Mouse (Mus musculus): Measurements from ENCODE around the gene Lax1. TPM values are rescaled to one million over a fixed set of nuclear protein-coding genes. Genes with fewer than 3 reads are reported as not detected.
A peak's percentile ranks its signal among the peaks of the same experiment; 100 is the strongest.

Lax1 gene
- polyA plus RNA-seq, 1 experiment: 0.62 TPM

DNA sequence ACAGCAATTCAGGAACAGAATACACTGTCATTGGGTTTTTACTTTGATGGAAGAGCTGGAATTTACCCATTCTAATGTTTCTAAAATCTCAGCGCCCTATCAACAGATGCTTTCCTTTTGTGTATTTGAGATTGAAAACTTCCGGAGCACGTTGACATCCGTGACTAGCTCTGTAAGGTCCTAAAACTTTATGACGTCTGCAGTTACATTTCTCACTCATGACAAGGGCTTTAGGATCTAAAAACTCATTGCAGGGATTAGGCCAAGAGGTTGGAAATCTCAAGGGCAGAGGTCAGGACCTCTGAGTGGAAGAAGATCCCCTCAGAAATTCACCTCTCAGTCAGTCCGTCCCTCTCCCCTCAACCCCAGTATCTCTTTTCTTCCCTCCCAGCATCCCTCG, 1.6 kb downstream of the Lax1 start:
- H3K36me3 ChIP-seq (ENCODE audit: control insufficient read depth, insufficient read depth, low read length): no peaks in the 10 kb centered on the region
- no peak overlapping the region for H3K4me3 ChIP-seq (ENCODE audit: control insufficient read depth, low read depth, low read length)
- no peaks in the 10 kb centered on the region for H3K27me3 ChIP-seq (ENCODE audit: control insufficient read depth, insufficient read depth, low read length)
- H3K4me1 ChIP-seq (ENCODE audit: control insufficient read depth, insufficient read depth, low read length): peaks cover 2% of the 10 kb centered on the region; the same call in 1 of the 2 replicates
- H3K27ac ChIP-seq (ENCODE audit: control insufficient read depth, insufficient read depth, low read depth, low read length): no peak overlapping the region
- TF ChIP-seq POLR2A (IDR thresholded peaks at IDR 0.05; ENCODE audit: control insufficient read depth, low read depth, low read length) (no peak), CTCF (IDR thresholded peaks at IDR 0.05; ENCODE audit: control insufficient read depth, insufficient read depth, insufficient replicate concordance, low read depth, low read length) (no peak)

DNA sequence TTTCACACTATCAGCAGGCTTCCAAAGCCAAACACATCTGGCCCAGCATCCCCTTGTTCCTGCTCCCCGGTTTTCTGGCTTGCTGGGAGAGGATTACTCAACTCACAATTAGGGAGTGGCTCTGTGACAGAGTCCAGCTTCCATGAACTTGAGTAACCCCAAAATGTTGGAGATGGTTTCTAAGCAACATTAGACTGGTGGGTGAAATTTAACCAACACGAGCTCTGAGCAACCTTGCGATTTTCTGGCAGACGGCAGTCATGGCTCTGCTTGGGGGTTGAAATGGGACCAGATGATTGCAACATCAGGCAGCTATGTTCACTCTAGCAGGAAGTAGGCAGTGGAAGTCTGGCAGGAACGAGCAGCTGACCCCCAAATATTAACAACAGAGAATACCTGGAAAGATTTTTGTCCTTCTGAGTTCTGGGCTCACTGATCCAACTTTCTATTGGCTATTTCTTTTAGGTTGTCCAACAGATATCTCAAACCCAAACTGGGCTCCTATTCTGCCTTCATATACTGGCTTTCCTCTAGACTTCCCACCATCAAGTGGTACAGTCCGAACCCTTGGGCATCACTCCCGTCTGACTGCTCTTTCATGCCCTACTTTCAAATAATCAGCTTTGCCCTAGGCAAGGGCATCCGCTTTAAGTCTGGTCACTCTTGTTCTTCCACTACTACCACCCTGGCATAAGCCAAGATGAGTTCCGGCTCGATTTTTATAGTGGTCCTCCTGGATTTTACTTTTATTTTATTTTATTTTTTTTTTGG, 4.0 kb downstream of the Lax1 start:
- Histone ChIP-seq H3K4me1 (ENCODE audit: control insufficient read depth, insufficient read depth, low read length) (peaks cover 8% of the 10 kb centered on the region), H3K36me3 (ENCODE audit: control insufficient read depth, insufficient read depth, low read length) (no peaks in the 10 kb centered on the region), H3K4me3 (ENCODE audit: control insufficient read depth, low read depth, low read length) (no peak overlapping the region), H3K27ac (ENCODE audit: control insufficient read depth, insufficient read depth, low read depth, low read length) (no peak overlapping the region), H3K27me3 (ENCODE audit: control insufficient read depth, insufficient read depth, low read length) (no peaks in the 10 kb centered on the region)
- TF ChIP-seq POLR2A (IDR thresholded peaks at IDR 0.05; ENCODE audit: control insufficient read depth, low read depth, low read length) (no peak), CTCF (IDR thresholded peaks at IDR 0.05; ENCODE audit: control insufficient read depth, insufficient read depth, insufficient replicate concordance, low read depth, low read length) (no peak)

DNA sequence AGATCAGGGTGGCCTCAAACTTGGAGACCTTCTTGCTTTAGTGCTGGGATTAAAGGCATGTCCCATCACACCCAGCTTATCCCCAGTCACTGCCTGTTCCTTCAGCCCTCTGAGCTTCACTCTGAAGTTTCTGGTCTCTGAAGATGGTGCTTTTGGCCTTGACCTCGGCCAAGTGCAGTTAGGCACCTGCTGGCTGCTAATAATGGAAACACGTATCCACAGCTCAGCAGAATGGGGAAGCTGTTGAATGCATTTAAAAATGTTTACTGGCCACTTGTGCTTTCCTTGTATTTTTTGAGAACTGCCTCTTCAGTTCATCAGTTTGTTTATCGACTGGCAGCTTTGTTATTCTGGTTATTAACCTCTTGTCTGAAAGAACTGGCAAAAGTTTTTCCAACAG, 18.1 kb downstream of the Lax1 start:
- TF ChIP-seq POLR2A (IDR thresholded peaks at IDR 0.05; ENCODE audit: control insufficient read depth, low read depth, low read length) (no peak), CTCF (IDR thresholded peaks at IDR 0.05; ENCODE audit: control insufficient read depth, insufficient read depth, insufficient replicate concordance, low read depth, low read length) (no peak)
- H3K4me3 ChIP-seq (ENCODE audit: control insufficient read depth, low read depth, low read length): no peak overlapping the region
- no peaks in the 10 kb centered on the region for H3K4me1 ChIP-seq (ENCODE audit: control insufficient read depth, insufficient read depth, low read length)
- H3K27ac ChIP-seq (ENCODE audit: control insufficient read depth, insufficient read depth, low read depth, low read length): no peak overlapping the region
- no peaks in the 10 kb centered on the region for H3K36me3 ChIP-seq (ENCODE audit: control insufficient read depth, insufficient read depth, low read length)
- H3K27me3 ChIP-seq (ENCODE audit: control insufficient read depth, insufficient read depth, low read length): no peaks in the 10 kb centered on the region

DNA sequence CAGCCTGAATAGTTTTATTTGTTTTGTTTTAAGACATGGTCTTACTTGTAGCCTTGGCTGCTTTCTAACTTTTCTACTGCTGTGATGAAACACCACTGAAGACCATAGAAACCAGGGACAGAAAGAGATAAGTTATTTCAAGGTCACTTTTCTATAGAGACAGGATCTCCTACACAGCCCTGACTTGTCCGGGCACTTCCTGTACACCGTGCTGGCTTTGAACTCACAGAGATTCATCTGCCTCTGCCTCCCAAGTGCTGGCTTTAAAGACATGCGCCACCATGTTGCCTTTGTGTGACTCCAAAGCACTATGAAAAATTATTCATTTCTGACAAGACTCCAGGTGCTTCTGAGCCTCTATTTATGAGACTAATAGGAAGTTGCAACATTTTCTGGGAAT, 18.6 kb downstream of the Lax1 start:
- Histone ChIP-seq H3K4me3 (ENCODE audit: control insufficient read depth, low read depth, low read length) (no peak overlapping the region), H3K36me3 (ENCODE audit: control insufficient read depth, insufficient read depth, low read length) (no peaks in the 10 kb centered on the region), H3K27me3 (ENCODE audit: control insufficient read depth, insufficient read depth, low read length) (no peaks in the 10 kb centered on the region), H3K4me1 (ENCODE audit: control insufficient read depth, insufficient read depth, low read length) (no peaks in the 10 kb centered on the region), H3K27ac (ENCODE audit: control insufficient read depth, insufficient read depth, low read depth, low read length) (no peak overlapping the region)
- TF ChIP-seq POLR2A (IDR thresholded peaks at IDR 0.05; ENCODE audit: control insufficient read depth, low read depth, low read length): no peak
- no peak for TF ChIP-seq CTCF (IDR thresholded peaks at IDR 0.05; ENCODE audit: control insufficient read depth, insufficient read depth, insufficient replicate concordance, low read depth, low read length)

DNA sequence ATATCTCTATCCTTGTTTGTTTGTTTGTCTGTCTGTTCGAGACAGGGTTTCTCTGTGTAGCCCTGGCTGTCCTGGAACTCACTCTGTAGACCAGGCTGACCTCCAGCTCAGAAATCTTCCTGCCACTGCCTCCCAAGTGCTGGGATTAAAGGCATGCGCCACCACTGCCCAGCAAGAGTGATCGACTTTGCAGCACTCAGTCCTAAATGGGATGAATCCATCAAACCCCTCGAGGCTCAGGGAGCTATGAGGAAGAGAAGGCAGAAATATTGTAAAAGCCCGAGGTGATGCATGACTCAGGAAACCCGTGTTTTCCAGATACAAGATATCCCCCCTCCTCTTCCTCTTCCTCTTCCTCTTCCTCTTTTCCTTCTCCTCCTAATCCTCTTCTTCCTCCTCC, 19.1 kb downstream of the Lax1 start:
- Histone ChIP-seq H3K4me1 (ENCODE audit: control insufficient read depth, insufficient read depth, low read length) (no peaks in the 10 kb centered on the region), H3K36me3 (ENCODE audit: control insufficient read depth, insufficient read depth, low read length) (no peaks in the 10 kb centered on the region), H3K27me3 (ENCODE audit: control insufficient read depth, insufficient read depth, low read length) (no peaks in the 10 kb centered on the region), H3K4me3 (ENCODE audit: control insufficient read depth, low read depth, low read length) (no peak overlapping the region), H3K27ac (ENCODE audit: control insufficient read depth, insufficient read depth, low read depth, low read length) (no peak overlapping the region)
- TF ChIP-seq CTCF (IDR thresholded peaks at IDR 0.05; ENCODE audit: control insufficient read depth, insufficient read depth, insufficient replicate concordance, low read depth, low read length) (no peak), POLR2A (IDR thresholded peaks at IDR 0.05; ENCODE audit: control insufficient read depth, low read depth, low read length) (no peak)

DNA sequence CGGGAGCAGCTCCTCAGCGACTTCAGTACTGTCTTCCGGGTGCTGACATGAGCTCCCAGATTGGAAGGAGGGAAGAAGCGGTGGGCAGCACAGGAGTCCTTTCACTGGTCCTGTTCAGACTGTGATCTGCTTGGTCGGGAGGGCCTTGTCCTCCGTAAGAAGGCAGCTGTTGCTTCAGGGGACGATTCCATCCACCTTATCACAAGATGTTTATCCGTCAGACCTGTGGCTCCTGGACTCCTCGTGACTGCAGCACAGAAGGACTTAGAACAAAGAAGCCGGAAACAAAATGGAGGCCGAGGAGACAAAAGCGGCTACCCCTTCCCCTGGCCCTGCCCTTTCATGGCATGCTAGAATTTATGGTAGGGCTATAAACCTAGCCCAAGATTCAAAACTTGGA, 19.7 kb downstream of the Lax1 start:
- Histone ChIP-seq H3K4me3 (ENCODE audit: control insufficient read depth, low read depth, low read length) (peak overlapping the region; percentile 2; the same call in 1 of the 2 replicates), H3K4me1 (ENCODE audit: control insufficient read depth, insufficient read depth, low read length) (no peaks in the 10 kb centered on the region), H3K36me3 (ENCODE audit: control insufficient read depth, insufficient read depth, low read length) (no peaks in the 10 kb centered on the region), H3K27ac (ENCODE audit: control insufficient read depth, insufficient read depth, low read depth, low read length) (no peak overlapping the region), H3K27me3 (ENCODE audit: control insufficient read depth, insufficient read depth, low read length) (no peaks in the 10 kb centered on the region)
- TF ChIP-seq CTCF (IDR thresholded peaks at IDR 0.05; ENCODE audit: control insufficient read depth, insufficient read depth, insufficient replicate concordance, low read depth, low read length) (no peak), POLR2A (IDR thresholded peaks at IDR 0.05; ENCODE audit: control insufficient read depth, low read depth, low read length) (no peak)

DNA sequence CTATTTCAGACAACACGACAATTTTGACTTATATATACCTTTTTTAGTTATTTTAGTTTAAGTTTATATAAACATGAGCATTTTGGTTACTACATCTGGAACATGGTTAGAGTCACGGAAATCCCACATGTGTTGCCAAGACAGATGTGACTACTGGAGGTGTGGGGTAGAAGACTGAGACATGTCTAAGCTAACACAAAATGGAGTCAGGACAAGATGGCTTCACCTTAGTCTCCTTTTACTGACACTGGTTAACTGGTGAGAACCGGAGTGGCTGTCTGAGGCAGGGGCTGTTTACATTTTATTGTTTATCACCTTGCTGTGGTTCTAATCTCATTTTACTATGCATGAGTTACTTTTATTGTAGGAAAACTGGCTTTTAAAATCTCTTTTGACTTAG, 21.3 kb downstream of the Lax1 start:
- no peak for TF ChIP-seq POLR2A (IDR thresholded peaks at IDR 0.05; ENCODE audit: control insufficient read depth, low read depth, low read length)
- no peak for TF ChIP-seq CTCF (IDR thresholded peaks at IDR 0.05; ENCODE audit: control insufficient read depth, insufficient read depth, insufficient replicate concordance, low read depth, low read length)
- Histone ChIP-seq H3K27me3 (ENCODE audit: control insufficient read depth, insufficient read depth, low read length) (no peaks in the 10 kb centered on the region), H3K27ac (ENCODE audit: control insufficient read depth, insufficient read depth, low read depth, low read length) (no peak overlapping the region), H3K4me3 (ENCODE audit: control insufficient read depth, low read depth, low read length) (no peak overlapping the region), H3K4me1 (ENCODE audit: control insufficient read depth, insufficient read depth, low read length) (no peaks in the 10 kb centered on the region), H3K36me3 (ENCODE audit: control insufficient read depth, insufficient read depth, low read length) (no peaks in the 10 kb centered on the region)

Data from testis, adult 2 months (tissue).